Mouse (Mus musculus): ENCODE data around the gene Dusp3.

The Dusp3 gene

DNA sequence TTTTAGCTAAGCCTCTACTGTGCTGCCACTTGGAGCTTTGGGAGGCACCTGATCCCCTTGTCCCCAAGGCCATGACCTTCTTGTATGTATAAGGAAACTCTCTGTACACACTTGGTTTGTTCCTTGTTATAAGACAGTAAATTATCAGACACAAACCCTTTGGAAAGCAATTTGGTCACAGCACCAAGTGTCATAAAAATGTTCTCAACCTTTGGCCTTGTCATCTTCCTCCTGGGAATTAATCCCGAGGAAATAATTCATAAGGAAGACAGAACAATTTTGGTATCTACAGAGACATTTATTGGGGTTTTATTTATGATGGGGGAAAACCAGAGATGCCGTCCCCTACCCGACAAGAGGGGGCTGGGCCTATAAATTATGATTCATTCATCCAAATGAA is 51.1 kb downstream of the Dusp3 start:
- DNase-seq (ENCODE audit: low read depth, low spot score): no peak

DNA sequence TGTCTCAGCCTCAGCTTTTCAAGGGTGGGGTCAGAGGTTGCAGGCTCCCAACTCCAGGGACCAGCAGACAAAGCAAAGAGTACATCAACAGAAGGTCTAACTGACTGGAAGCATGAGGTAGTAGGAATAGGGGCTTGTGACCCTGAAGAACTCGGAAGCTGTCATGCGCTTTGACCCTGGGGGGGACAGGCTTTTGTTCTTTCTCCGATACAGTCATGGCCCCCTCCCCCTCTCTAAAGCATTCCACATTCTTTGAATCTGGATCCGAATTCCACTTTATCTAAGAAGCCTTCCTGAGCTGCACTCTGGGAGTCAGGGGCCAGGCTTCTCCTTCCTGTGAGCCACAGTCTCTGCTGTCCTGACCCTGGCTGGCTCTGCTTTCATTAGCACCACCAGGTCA is 54.8 kb downstream of the Dusp3 start:
- no peak for DNase-seq (ENCODE audit: low read depth, low spot score)

DNA sequence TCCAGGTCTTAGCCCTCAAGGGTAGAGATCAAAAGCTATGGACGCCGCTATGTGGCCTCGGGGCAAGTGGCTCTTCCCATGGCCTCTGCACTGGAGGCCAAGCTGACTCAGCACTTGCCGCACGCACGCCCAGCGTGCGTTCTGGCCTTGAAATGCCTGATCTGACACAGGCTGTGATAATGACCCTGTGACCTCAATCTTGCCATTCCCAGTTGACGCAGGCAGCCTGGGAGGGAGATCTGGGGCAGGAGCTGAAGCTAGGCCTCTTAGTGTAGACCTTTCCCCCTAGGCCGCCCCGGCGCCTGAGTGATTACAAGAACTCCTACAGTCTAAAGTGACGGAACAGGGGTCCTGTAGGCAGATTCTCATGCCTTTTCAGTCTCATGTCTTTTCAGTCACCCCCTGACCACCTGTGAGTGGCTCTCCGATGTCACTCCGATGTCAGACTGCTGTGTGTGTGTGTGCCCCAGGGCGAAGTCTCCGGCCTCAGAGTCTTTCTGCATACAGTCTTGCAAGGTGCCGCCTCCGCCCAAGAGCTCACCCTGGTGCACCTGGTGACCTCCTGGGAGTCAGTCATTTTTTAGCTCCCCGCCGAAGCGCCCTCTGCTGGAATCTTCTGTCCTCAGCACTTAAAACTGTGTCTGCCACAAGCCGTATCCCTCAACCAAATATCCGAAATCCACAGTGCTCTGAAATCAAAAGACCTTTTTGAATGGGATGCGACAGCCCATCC is 58.6 kb downstream of the Dusp3 start:
- DNase-seq (ENCODE audit: low read depth, low spot score): no peak

DNA sequence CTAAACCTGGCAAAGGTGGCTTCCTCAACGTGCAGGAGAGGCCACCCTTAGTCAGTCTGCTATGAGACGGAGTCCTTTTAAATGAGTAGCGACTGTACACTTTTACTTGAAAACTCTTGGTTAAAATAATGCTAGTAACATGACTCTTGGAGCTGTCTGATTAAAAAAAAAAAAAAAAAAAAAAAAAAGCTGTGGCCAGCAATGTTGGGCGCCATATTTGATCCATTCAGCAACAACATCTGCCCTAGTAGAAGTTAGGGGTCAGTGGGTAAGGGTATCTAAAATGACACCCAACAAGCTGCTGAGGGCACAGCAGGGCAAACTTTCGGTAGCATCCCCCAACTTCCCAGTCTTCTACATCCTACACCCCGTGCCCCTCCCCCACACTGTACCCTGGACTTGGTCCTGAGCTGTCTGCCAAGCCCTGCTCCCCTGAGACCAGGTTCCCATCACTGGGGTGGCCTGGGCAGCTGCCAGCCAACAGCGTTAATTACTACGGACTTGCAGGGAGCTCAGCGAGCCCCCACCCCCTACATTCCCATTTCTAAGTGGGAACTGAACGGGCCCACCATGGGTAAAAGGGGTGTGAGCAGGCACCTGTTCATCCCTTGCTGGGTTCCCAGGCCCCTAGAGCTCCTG is 59.7 kb downstream of the Dusp3 start:
- no peak for DNase-seq (ENCODE audit: low read depth, low spot score)

DNA sequence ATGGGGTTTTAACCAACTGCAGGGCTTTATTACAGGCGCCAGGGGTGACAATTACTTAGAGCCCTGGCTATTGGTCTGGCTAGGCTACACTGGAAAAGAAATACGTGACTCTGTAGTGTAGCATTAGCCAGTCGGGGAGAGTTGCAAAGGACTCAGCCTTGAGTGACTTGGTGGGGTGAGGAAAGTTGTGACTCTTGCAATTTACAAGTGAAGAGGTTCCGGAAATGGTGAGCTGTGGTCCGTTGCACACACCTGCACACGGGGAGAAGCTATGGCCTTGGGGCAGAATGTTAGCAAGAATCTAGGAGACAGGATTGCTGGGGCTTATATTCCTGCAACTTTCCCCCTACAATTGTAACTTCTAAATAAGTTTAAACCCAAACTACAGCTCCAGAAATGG is 61.2 kb downstream of the Dusp3 start:
- DNase-seq (ENCODE audit: low read depth, low spot score): no peak

DNA sequence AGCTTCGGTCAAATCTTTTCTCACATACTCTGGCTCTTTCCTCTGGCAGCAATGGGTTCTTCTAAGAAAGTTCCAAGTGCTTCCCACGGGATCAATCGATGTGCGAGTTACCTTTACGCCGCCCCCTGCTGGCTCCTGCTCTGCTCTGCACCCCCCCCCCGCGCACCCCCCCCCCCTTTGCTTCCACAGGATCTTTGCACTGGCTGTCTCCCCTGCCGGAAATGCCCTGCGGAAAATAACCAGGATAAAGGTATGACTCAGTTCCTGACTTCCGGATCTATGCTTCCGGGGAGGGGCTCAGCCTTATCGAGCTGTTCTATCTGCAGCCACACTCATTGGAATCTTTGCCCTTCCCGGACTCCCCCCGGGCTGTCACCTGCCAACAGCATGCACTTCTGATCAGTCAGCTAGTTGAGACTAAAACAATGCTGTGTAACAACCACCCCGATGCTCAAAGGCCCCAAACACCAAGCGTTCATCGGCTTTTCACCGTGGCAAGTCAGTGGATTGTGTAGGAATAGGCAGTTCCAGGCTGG is 62.3 kb downstream of the Dusp3 start:
- DNase-seq (ENCODE audit: low read depth, low spot score): no peak

DNA sequence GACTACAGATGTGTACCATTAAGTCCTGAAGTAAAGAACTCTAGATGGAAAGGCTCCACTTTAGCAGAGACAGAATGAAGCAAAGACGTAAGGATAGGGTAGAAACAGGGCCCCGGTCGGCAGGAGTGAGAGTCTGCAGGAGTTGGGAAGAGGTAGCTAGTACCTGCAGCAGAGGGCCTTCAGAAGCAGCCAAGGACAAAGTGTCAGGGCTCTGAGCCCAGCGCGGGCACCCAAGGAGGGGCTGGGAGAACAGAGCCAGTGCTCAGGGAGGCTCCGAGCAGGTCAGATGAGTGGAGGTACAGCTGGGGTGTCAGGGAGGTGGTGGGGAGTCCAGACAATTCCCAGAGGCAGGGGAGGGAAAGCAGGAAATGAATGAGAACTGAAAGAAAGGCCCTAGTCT is 62.8 kb downstream of the Dusp3 start:
- no peak for DNase-seq (ENCODE audit: low read depth, low spot score)

DNA sequence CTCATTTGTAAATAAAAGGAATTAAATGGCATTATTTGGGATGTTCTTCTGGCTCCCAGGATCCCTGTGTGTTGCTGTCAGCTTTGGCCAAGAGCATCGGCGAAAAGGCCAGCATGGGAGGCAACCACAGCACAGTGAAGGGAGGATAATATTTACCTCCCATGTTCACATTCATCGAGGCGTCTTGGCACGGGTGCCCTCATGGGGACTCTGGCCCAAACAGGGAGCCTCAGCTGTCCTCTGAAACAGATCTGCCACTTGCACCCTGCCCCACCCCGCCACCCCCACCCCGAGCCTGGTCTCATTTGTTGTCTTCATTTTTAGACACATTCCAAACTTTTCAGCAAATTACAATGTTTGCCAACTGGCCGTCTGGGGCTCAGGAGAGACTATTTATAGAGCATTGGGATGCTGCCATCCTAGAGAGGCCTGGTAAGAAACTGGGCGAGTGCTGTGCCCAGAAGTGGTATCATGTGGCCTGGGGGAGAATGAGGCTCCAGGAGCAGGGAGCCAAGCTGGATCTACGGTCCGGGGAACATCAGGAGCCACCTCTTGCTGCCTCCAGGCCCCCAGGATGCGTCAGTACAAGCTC is 65.4 kb downstream of the Dusp3 start:
- DNase-seq (ENCODE audit: low read depth, low spot score): no peak
